ENCODE assay signal across 8 mouse cellular contexts in genomic region chr4:117119636-117120035, GRCm38 (mm10). TPM values are rescaled to one million over a fixed set of nuclear protein-coding genes. Genes with fewer than 3 reads are reported as not detected.
DNase-seq lines count a peak whose midpoint lies in the region; ATAC-seq and TF ChIP-seq lines count a peak whose summit lies in the region.
"Had no signal": no experiment of that assay in that cellular context is flagged by ENCODE, and none has a peak within 500 bp of the region (broad histone marks: within the 10 kb centered on the region; RNA-seq: fewer than 3 reads in every experiment).

No protein-coding gene starts in this region.

- H3K9ac ChIP-seq in liver, adult 2 months (ENCODE audit: low read depth, low read length) = no peak overlapping the region
- H3K9ac ChIP-seq in neural tube, embryonic 15.5 days (replicated peaks) = peak overlapping the region; percentile 75

- no peak for TF ChIP-seq CTCF in liver, adult 2 months (IDR thresholded peaks at IDR 0.05; ENCODE audit: low read depth, low read length)
- TF ChIP-seq CTCF in embryonic fibroblast, embryonic 13.5 days (IDR thresholded peaks at IDR 0.05; ENCODE audit: borderline replicate concordance, insufficient read depth, low read length) = no peak

- no peaks in the 10 kb centered on the region for H3K36me3 ChIP-seq in liver, adult 2 months (ENCODE audit: control insufficient read depth, insufficient read depth, low read length)
- H3K36me3 ChIP-seq in limb, embryonic 10.5 days = peaks cover 16% of the 10 kb centered on the region
- peaks cover 10% of the 10 kb centered on the region for H3K36me3 ChIP-seq in neural tube, embryonic 15.5 days

- 90% methylated on average over 5 of the region's 5 CpGs for WGBS in liver, adult 2 months
- 83% methylated on average over 5 of the region's 5 CpGs for WGBS in limb, embryonic 10.5 days
- 70% methylated on average over 5 of the region's 5 CpGs for WGBS in neural tube, embryonic 15.5 days

- H3K4me3 ChIP-seq in liver, adult 2 months (ENCODE audit: insufficient read depth, low read depth, low read length) = no peak overlapping the region
- peak overlapping the region; percentile 32 for H3K4me3 ChIP-seq in embryonic fibroblast, embryonic 13.5 days (ENCODE audit: insufficient read depth, low read length)
- H3K4me3 ChIP-seq in limb, embryonic 10.5 days = peak overlapping the region; percentile 73
- peak overlapping the region; percentile 81 for H3K4me3 ChIP-seq in neural tube, embryonic 15.5 days (replicated peaks)

- no peaks in the 10 kb centered on the region for H3K9me3 ChIP-seq in limb, embryonic 10.5 days (replicated peaks)
- H3K9me3 ChIP-seq in neural tube, embryonic 15.5 days (replicated peaks) = no peaks in the 10 kb centered on the region

- H3K79me2 ChIP-seq in liver, adult 2 months (ENCODE audit: control insufficient read depth, insufficient read depth, low read length) = no peaks in the 10 kb centered on the region

- H3K27me3 ChIP-seq in liver, adult 2 months (ENCODE audit: control insufficient read depth, insufficient read depth, low read length) = no peaks in the 10 kb centered on the region
- no peaks in the 10 kb centered on the region for H3K27me3 ChIP-seq in limb, embryonic 10.5 days (ENCODE audit: low read depth, poor library complexity, severe bottlenecking)
- no peaks in the 10 kb centered on the region for H3K27me3 ChIP-seq in neural tube, embryonic 15.5 days (replicated peaks)

- ATAC-seq in neural tube, embryonic 15.5 days (ENCODE audit: low FRiP score) = no peak; the same call in 1 of the 2 replicates

- no peak for DNase-seq in liver, adult 2 months (ENCODE audit: extremely low read depth, low read depth, low spot score)
- no peak for DNase-seq in liver
- DNase-seq in limb, embryonic 10.5 days (ENCODE audit: low spot score) = no peak
- no peak for DNase-seq in urinary bladder, postnatal 36 days (ENCODE audit: low spot score in 2 of 2)
- DNase-seq in left cerebral cortex, adult 18-20 months (ENCODE audit: low spot score in 2 of 2) = no peak

- H3K27ac ChIP-seq in liver, adult 2 months (replicated peaks; ENCODE audit: insufficient read depth, low read depth, low read length) = peak overlapping the region; percentile 60; the same call in 1 of the 2 replicates
- peak overlapping the region; percentile 78 for H3K27ac ChIP-seq in embryonic fibroblast, embryonic 13.5 days (ENCODE audit: insufficient read depth, low read length)
- peak overlapping the region; percentile 87 for H3K27ac ChIP-seq in limb, embryonic 10.5 days
- peak overlapping the region; percentile 92 for H3K27ac ChIP-seq in neural tube, embryonic 15.5 days (replicated peaks)

- TF ChIP-seq POLR2A in liver, adult 2 months (IDR thresholded peaks at IDR 0.05; ENCODE audit: extremely low read depth, insufficient read depth, low read length) = no peak
- TF ChIP-seq POLR2A in embryonic fibroblast, embryonic 13.5 days (IDR thresholded peaks at IDR 0.05; ENCODE audit: low read depth, low read length) = no peak

- peaks cover 3% of the 10 kb centered on the region; the same call in 1 of the 2 replicates for H3K4me1 ChIP-seq in liver, adult 2 months (ENCODE audit: control insufficient read depth, insufficient read depth, low read length)
- no peaks in the 10 kb centered on the region for H3K4me1 ChIP-seq in embryonic fibroblast, embryonic 13.5 days (ENCODE audit: control insufficient read depth, insufficient read depth, low read length)
- peaks cover 21% of the 10 kb centered on the region for H3K4me1 ChIP-seq in limb, embryonic 10.5 days
- peaks cover 19% of the 10 kb centered on the region for H3K4me1 ChIP-seq in neural tube, embryonic 15.5 days

- H3K4me2 ChIP-seq in neural tube, embryonic 15.5 days = peak overlapping the region; percentile 97

RNA-seq across cellular contexts. Expression of gene Btbd19, which starts 5.9 kb away (rescaled TPM):
- 0.67 and 0.74 TPM in 2 replicates for total RNA-seq in liver, adult 2 months (2014; rRNA removed)
- 0.86 and 1.8 TPM in 2 replicates for polyA plus RNA-seq in liver, adult 2 months (2012; rRNA removed)
- 42.1 and 57.8 TPM in 2 replicates for polyA plus RNA-seq in embryonic fibroblast, embryonic 13.5 days (2011; ENCODE audit: insufficient read length, low read depth, missing spikeins)
- polyA plus RNA-seq in limb, embryonic 10.5 days (2016; fragmentation: Nextera tagmentation; extraction: Ambion mirVana) = 5.5 and 5.9 TPM in 2 replicates
- 4.7 and 5.5 TPM in 2 replicates for polyA plus RNA-seq in neural tube, embryonic 15.5 days (2015; fragmentation: Nextera tagmentation; extraction: Ambion mirVana)
- total RNA-seq in left cerebral cortex, adult 18-20 months (2021) = 10 to 100 TPM; 13.1 to 14.2 TPM

RNA-seq across cellular contexts. Expression of gene Tctex1d4, which starts 7.0 kb away (rescaled TPM):
- total RNA-seq in liver, adult 2 months (2014; rRNA removed) = not detected in 2 replicates
- polyA plus RNA-seq in liver, adult 2 months (2012; rRNA removed) = 0.17 TPM in 1 of 2 replicates, not detected in the other
- not detected in 2 replicates for polyA plus RNA-seq in embryonic fibroblast, embryonic 13.5 days (2011; ENCODE audit: insufficient read length, low read depth, missing spikeins)
- not detected in 2 replicates for polyA plus RNA-seq in limb, embryonic 10.5 days (2016; fragmentation: Nextera tagmentation; extraction: Ambion mirVana)
- polyA plus RNA-seq in neural tube, embryonic 15.5 days (2015; fragmentation: Nextera tagmentation; extraction: Ambion mirVana) = not detected in 2 replicates
- under 1 TPM in 1 of 2 experiments, not detected in 1; 0.77 TPM for total RNA-seq in left cerebral cortex, adult 18-20 months (2021)
- total RNA-seq: adrenal gland, adult 18-20 months had no signal

RNA-seq across cellular contexts. Expression of gene Plk3, which starts 14.1 kb away (rescaled TPM):
- total RNA-seq in liver, adult 2 months (2014; rRNA removed) = 10.7 and 19.5 TPM in 2 replicates
- 21.2 and 31.7 TPM in 2 replicates for polyA plus RNA-seq in liver, adult 2 months (2012; rRNA removed)
- 10.6 and 15.4 TPM in 2 replicates for polyA plus RNA-seq in embryonic fibroblast, embryonic 13.5 days (2011; ENCODE audit: insufficient read length, low read depth, missing spikeins)
- polyA plus RNA-seq in limb, embryonic 10.5 days (2016; fragmentation: Nextera tagmentation; extraction: Ambion mirVana) = 2.5 and 3.5 TPM in 2 replicates
- polyA plus RNA-seq in neural tube, embryonic 15.5 days (2015; fragmentation: Nextera tagmentation; extraction: Ambion mirVana) = 19.5 and 22.5 TPM in 2 replicates
- total RNA-seq in left cerebral cortex, adult 18-20 months (2021) = 10 to 100 TPM; 16.9 to 17.3 TPM

RNA-seq across cellular contexts. Expression of gene Ptch2, which starts 23.8 kb away (rescaled TPM):
- 0.18 and 0.34 TPM in 2 replicates for total RNA-seq in liver, adult 2 months (2014; rRNA removed)
- 1.0 and 1.4 TPM in 2 replicates for polyA plus RNA-seq in liver, adult 2 months (2012; rRNA removed)
- not detected in 2 replicates for polyA plus RNA-seq in embryonic fibroblast, embryonic 13.5 days (2011; ENCODE audit: insufficient read length, low read depth, missing spikeins)
- 8.4 and 9.0 TPM in 2 replicates for polyA plus RNA-seq in limb, embryonic 10.5 days (2016; fragmentation: Nextera tagmentation; extraction: Ambion mirVana)
- 6.9 and 7.1 TPM in 2 replicates for polyA plus RNA-seq in neural tube, embryonic 15.5 days (2015; fragmentation: Nextera tagmentation; extraction: Ambion mirVana)
- 1 to 10 TPM; 1.1 to 2.0 TPM for total RNA-seq in left cerebral cortex, adult 18-20 months (2021)

RNA-seq across cellular contexts. Expression of gene Rps8, which starts 36.4 kb away (rescaled TPM):
- 449 and 482 TPM in 2 replicates for total RNA-seq in liver, adult 2 months (2014; rRNA removed)
- 311 and 370 TPM in 2 replicates for polyA plus RNA-seq in liver, adult 2 months (2012; rRNA removed)
- 1,876 and 2,108 TPM in 2 replicates for polyA plus RNA-seq in embryonic fibroblast, embryonic 13.5 days (2011; ENCODE audit: insufficient read length, low read depth, missing spikeins)
- polyA plus RNA-seq in limb, embryonic 10.5 days (2016; fragmentation: Nextera tagmentation; extraction: Ambion mirVana) = 842 and 1,039 TPM in 2 replicates
- 530 and 610 TPM in 2 replicates for polyA plus RNA-seq in neural tube, embryonic 15.5 days (2015; fragmentation: Nextera tagmentation; extraction: Ambion mirVana)
- 100 to 1,000 TPM; 585 to 613 TPM for total RNA-seq in left cerebral cortex, adult 18-20 months (2021)
